Mouse (Mus musculus) intestine, embryonic 16.5 days (tissue): ENCODE measurements around the gene Rab8b. TPM values are rescaled to one million over a fixed set of nuclear protein-coding genes. Genes with fewer than 3 reads are reported as not detected.
"Not testable (repeated sequence)": the region's sequence is repeated elsewhere in the genome, so short reads cannot be mapped to it uniquely, and the experiment has no call there.

Experiments
- ATAC-seq: fragments of 200-750 bp; cut with Nextera tagmentation; 2 replicates; pipeline ENCODE4 v1.8.0; 2017; ENCODE audit warnings: moderate TSS enrichment, moderate library complexity
- H3K27ac ChIP-seq: fragments of 300-500 bp; sonication (generic); 2 replicates; pipeline ENCODE4 v1.5.1; 2014; ENCODE audit warnings: mild to moderate bottlenecking, low read length
- H3K27me3 ChIP-seq: fragments of 300-500 bp; sonication (generic); replicated peaks from 2 replicates; pipeline ENCODE4 v1.6.1; 2014; ENCODE audit warnings: low read length, control low read depth, mixed read lengths; ENCODE audit not compliant: control insufficient read depth, insufficient read depth
- H3K36me3 ChIP-seq: fragments of 300-500 bp; sonication (generic); 2 replicates; pipeline ENCODE4 v1.6.1; 2014; ENCODE audit warnings: low read length, control low read depth; ENCODE audit not compliant: control insufficient read depth, insufficient read depth
- H3K4me1 ChIP-seq: fragments of 300-500 bp; sonication (generic); 2 replicates; pipeline ENCODE4 v1.6.1; 2014; ENCODE audit warnings: low read length, control low read depth, mixed read lengths; ENCODE audit not compliant: control insufficient read depth, insufficient read depth
- H3K4me2 ChIP-seq: fragments of 300-500 bp; sonication (generic); 2 replicates; pipeline ENCODE4 v1.6.1; 2014; ENCODE audit warnings: low read depth, low read length, control low read depth
- H3K4me3 ChIP-seq: fragments of 300-500 bp; sonication (generic); 2 replicates; pipeline ENCODE4 v1.5.1; 2014; ENCODE audit warnings: mild to moderate bottlenecking, low read length
- H3K9ac ChIP-seq: fragments of 300-500 bp; sonication (generic); 2 replicates; pipeline ENCODE4 v1.6.1; 2014; ENCODE audit warnings: low read depth, low read length
- H3K9me3 ChIP-seq: fragments of 300-500 bp; sonication (generic); 2 replicates; pipeline ENCODE4 v1.6.1; 2016; ENCODE audit warnings: low read length, control low read depth; ENCODE audit not compliant: control insufficient read depth
- WGBS: fragments of 180-500 bp; shearing (Covaris S2); extraction: QIAGEN DNeasy Blood & Tissue Kit; methylation state at CpG from one replicate; pipeline ENCODE4 v1.1.7; 2014; 5-methylcytosine and 5-hydroxymethylcytosine counted together
- polyA plus RNA-seq: library from polyadenylated mRNA; unstranded; fragments of >200 nt; fragmentation: Nextera tagmentation; extraction: Ambion mirVana; gene quantifications from 2 replicates; pipeline ENCODE4 v1.2.1, GENCODE M21; 2015

Rab8b gene
- polyA plus RNA-seq, 1 experiment from 2014 or later, result 18.3 TPM

- Histone ChIP-seq H3K4me1 (peaks cover 8% of the 10 kb centered on the region; the same call in 1 of the 2 replicates), H3K4me2 (no peak overlapping the region), H3K9ac (no peak overlapping the region), H3K36me3 (no peaks in the 10 kb centered on the region), H3K27me3 (no peaks in the 10 kb centered on the region), H3K9me3 (no peaks in the 10 kb centered on the region), H3K4me3 (no peak overlapping the region), H3K27ac (no peak overlapping the region)
- ATAC-seq, result no peak
- WGBS, result 57% methylated on average over 8 of the region's 8 CpGs
Measured at GRCm38 (mm10) chr9:66882406-66882821, 37.1 kb downstream of the Rab8b start.

- H3K4me2 ChIP-seq, result no peak overlapping the region
- no peak for ATAC-seq
Measured at GRCm38 (mm10) chr9:66881858-66882257, 37.6 kb downstream of the Rab8b start.

GRCm38 (mm10) chr9:66880752-66881151, 38.7 kb downstream of the Rab8b start:
- no peaks in the 10 kb centered on the region for H3K36me3 ChIP-seq
- no peak overlapping the region for H3K4me2 ChIP-seq
- H3K4me3 ChIP-seq, result no peak overlapping the region
- ATAC-seq, result no peak
- H3K4me1 ChIP-seq, result no peaks in the 10 kb centered on the region
- H3K27me3 ChIP-seq, result no peaks in the 10 kb centered on the region
- no peak overlapping the region for H3K27ac ChIP-seq
- 89% methylated on average over 2 of the region's 2 CpGs for WGBS
- no peak overlapping the region for H3K9ac ChIP-seq
- no peaks in the 10 kb centered on the region for H3K9me3 ChIP-seq

More at GRCm38 (mm10) chr9:66881858-66882257, 37.6 kb downstream of the Rab8b start:
- no peaks in the 10 kb centered on the region for H3K27me3 ChIP-seq
- H3K4me3 ChIP-seq, result no peak overlapping the region
- H3K36me3 ChIP-seq, result no peaks in the 10 kb centered on the region
- H3K4me1 ChIP-seq, result peaks cover 3% of the 10 kb centered on the region; the same call in 1 of the 2 replicates
- WGBS, result 76% methylated on average over 3 of the region's 3 CpGs
- H3K27ac ChIP-seq, result no peak overlapping the region
- no peaks in the 10 kb centered on the region for H3K9me3 ChIP-seq
- H3K9ac ChIP-seq, result no peak overlapping the region

- no peak for ATAC-seq
- no peak overlapping the region for H3K4me3 ChIP-seq
Measured at GRCm38 (mm10) chr9:66879486-66879885, 40.0 kb downstream of the Rab8b start.

GRCm38 (mm10) chr9:66878899-66879298, 40.6 kb downstream of the Rab8b start:
- H3K4me1 ChIP-seq, result no peaks in the 10 kb centered on the region
- H3K4me2 ChIP-seq, result no peak overlapping the region
- no peak overlapping the region for H3K9ac ChIP-seq
- no peak for ATAC-seq
- 94% methylated on average over 3 of the region's 3 CpGs for WGBS
- H3K27ac ChIP-seq, result no peak overlapping the region
- H3K4me3 ChIP-seq, result no peak overlapping the region
- H3K27me3 ChIP-seq, result no peaks in the 10 kb centered on the region
- H3K36me3 ChIP-seq, result no peaks in the 10 kb centered on the region
- H3K9me3 ChIP-seq, result no peaks in the 10 kb centered on the region

More at GRCm38 (mm10) chr9:66879486-66879885, 40.0 kb downstream of the Rab8b start:
- Histone ChIP-seq H3K9me3 (no peaks in the 10 kb centered on the region), H3K4me1 (no peaks in the 10 kb centered on the region), H3K9ac (no peak overlapping the region), H3K36me3 (no peaks in the 10 kb centered on the region), H3K4me2 (no peak overlapping the region), H3K27ac (no peak overlapping the region), H3K27me3 (no peaks in the 10 kb centered on the region)
- 77% methylated on average over 6 of the region's 6 CpGs for WGBS

- no peaks in the 10 kb centered on the region for H3K36me3 ChIP-seq
- no peak overlapping the region for H3K4me2 ChIP-seq
- no peak overlapping the region for H3K4me3 ChIP-seq
- no peaks in the 10 kb centered on the region for H3K4me1 ChIP-seq
- WGBS, result 56% methylated on average over 5 of the region's 5 CpGs
- H3K9ac ChIP-seq, result no peak overlapping the region
- H3K9me3 ChIP-seq, result no peaks in the 10 kb centered on the region
- no peak overlapping the region for H3K27ac ChIP-seq
- no peak for ATAC-seq
- no peaks in the 10 kb centered on the region for H3K27me3 ChIP-seq
Measured at GRCm38 (mm10) chr9:66876577-66876976, 42.9 kb downstream of the Rab8b start.

- ATAC-seq, result no peak
Measured at GRCm38 (mm10) chr9:66874297-66874696, 45.2 kb downstream of the Rab8b start.

GRCm38 (mm10) chr9:66873531-66873930, 46.0 kb downstream of the Rab8b start:
- Histone ChIP-seq H3K4me2 (no peak overlapping the region), H3K9me3 (no peaks in the 10 kb centered on the region), H3K9ac (no peak overlapping the region), H3K27ac (no peak overlapping the region), H3K4me3 (no peak overlapping the region), H3K36me3 (no peaks in the 10 kb centered on the region), H3K4me1 (no peaks in the 10 kb centered on the region), H3K27me3 (no peaks in the 10 kb centered on the region)
- no peak for ATAC-seq

More at GRCm38 (mm10) chr9:66874297-66874696, 45.2 kb downstream of the Rab8b start:
- no peaks in the 10 kb centered on the region for H3K9me3 ChIP-seq
- WGBS, result 98% methylated on average over 5 of the region's 5 CpGs
- H3K9ac ChIP-seq, result no peak overlapping the region
- no peaks in the 10 kb centered on the region for H3K4me1 ChIP-seq
- H3K27ac ChIP-seq, result no peak overlapping the region
- no peaks in the 10 kb centered on the region for H3K36me3 ChIP-seq
- H3K4me3 ChIP-seq, result no peak overlapping the region
- H3K4me2 ChIP-seq, result no peak overlapping the region
- no peaks in the 10 kb centered on the region for H3K27me3 ChIP-seq

- H3K4me2 ChIP-seq, H3K9ac ChIP-seq, ATAC-seq, H3K4me3 ChIP-seq, H3K9me3 ChIP-seq, H3K36me3 ChIP-seq, H3K27me3 ChIP-seq, H3K4me1 ChIP-seq: not testable (repeated sequence)
- WGBS, result 72% methylated on average over 2 of the region's 2 CpGs
- peak overlapping the region; percentile 66; the same call in 1 of the 2 replicates for H3K27ac ChIP-seq
Measured at GRCm38 (mm10) chr9:66873009-66873408, 46.5 kb downstream of the Rab8b start.
